Mouse (Mus musculus) MEL (cell line): ENCODE results near the gene Tada2a. TPM values are rescaled to one million over a fixed set of nuclear protein-coding genes. Genes with fewer than 3 reads are reported as not detected.

Source experiments
- DNase-seq: peaks from one replicate; pipeline ENCODE4 v3.0.0; 2011; ENCODE audit warnings: low read depth, low spot score
- H3K27ac ChIP-seq: 2 replicates; pipeline ENCODE4 v1.5.1; 2012; ENCODE audit warnings: low read depth, mild to moderate bottlenecking, control low read depth, low read length, moderate library complexity; ENCODE audit not compliant: control insufficient read depth
- H3K27me3 ChIP-seq, 2 experiments: fragments of 150-350 bp in 1 of 2; sonication (generic) in 1 of 2; 2 replicates each; pipeline ENCODE4 v1.6.1; 2012; ENCODE audit warnings: low read length in 2 of 2, mild to moderate bottlenecking in 2 of 2, improper control_type of control experiment in 1 of 2, moderate library complexity in 1 of 2; ENCODE audit not compliant: insufficient read depth in 2 of 2, control insufficient read depth in 1 of 2
- H3K36me3 ChIP-seq, 2 experiments: 2 replicates each; pipeline ENCODE4 v1.6.1; 2012 to 2014; ENCODE audit warnings: low read length in 2 of 2, improper control_type of control experiment in 1 of 2, inconsistent platforms in 1 of 2, mild to moderate bottlenecking in 1 of 2; ENCODE audit not compliant: insufficient read depth in 2 of 2, control insufficient read depth in 1 of 2
- H3K4me1 ChIP-seq, 2 experiments: fragments of 150-350 bp in 1 of 2; sonication (generic) in 1 of 2; 2 replicates each; pipeline ENCODE4 v1.6.1; 2012; ENCODE audit warnings: low read length in 2 of 2, improper control_type of control experiment in 1 of 2, mild to moderate bottlenecking in 1 of 2; ENCODE audit not compliant: insufficient read depth in 2 of 2, control insufficient read depth in 1 of 2
- H3K4me3 ChIP-seq, 2 experiments: fragments of 150-350 bp in 1 of 2; sonication (generic) in 1 of 2; 2 replicates each; pipeline ENCODE4 v1.5.1; 2012; ENCODE audit warnings: low read depth in 2 of 2, low read length in 2 of 2, mild to moderate bottlenecking in 2 of 2, moderate library complexity in 2 of 2, control low read depth in 1 of 2, improper control_type of control experiment in 1 of 2; ENCODE audit not compliant: control insufficient read depth in 1 of 2, insufficient read depth in 1 of 2
- H3K79me2 ChIP-seq: 2 replicates; pipeline ENCODE4 v1.6.1; 2012; ENCODE audit warnings: mild to moderate bottlenecking, low read length, moderate library complexity; ENCODE audit not compliant: control insufficient read depth, poor library complexity, insufficient read depth
- H3K9ac ChIP-seq: 2 replicates; pipeline ENCODE4 v1.6.1; 2012; ENCODE audit warnings: low read depth, mild to moderate bottlenecking, control low read depth, low read length, moderate library complexity; ENCODE audit not compliant: control insufficient read depth, poor library complexity, severe bottlenecking
- H3K9me3 ChIP-seq: fragments of 150-350 bp; sonication (generic); replicated peaks from 2 replicates; pipeline ENCODE4 v1.6.1; 2012; ENCODE audit warnings: mild to moderate bottlenecking, low read length, improper control_type of control experiment, moderate library complexity; ENCODE audit not compliant: insufficient read depth
- BHLHE40 ChIP-seq: IDR thresholded peaks from 2 replicates; pipeline ENCODE4 v1.6.1; 2012; ENCODE audit warnings: low read depth, mild to moderate bottlenecking, inconsistent platforms, low read length, improper control_type of control experiment, borderline replicate concordance
- CHD1 ChIP-seq: IDR thresholded peaks from 2 replicates; pipeline ENCODE4 v1.6.1; 2012; ENCODE audit warnings: low read depth, mild to moderate bottlenecking, inconsistent platforms, low read length, improper control_type of control experiment
- CHD2 ChIP-seq: IDR thresholded peaks from 2 replicates; pipeline ENCODE4 v1.6.1; 2011; ENCODE audit warnings: low read length, improper control_type of control experiment
- ELF1 ChIP-seq: IDR thresholded peaks from 2 replicates; pipeline ENCODE4 v1.6.1; 2014; ENCODE audit warnings: low read depth, mild to moderate bottlenecking, inconsistent platforms, low read length, improper control_type of control experiment, moderate library complexity
- EP300 ChIP-seq, 2 experiments: IDR thresholded peaks; 2 replicates each; pipeline ENCODE4 v1.6.1; 2011; ENCODE audit warnings: improper control_type of control experiment in 2 of 2, low read length in 2 of 2, low read depth in 1 of 2, mild to moderate bottlenecking in 1 of 2
- HCFC1 ChIP-seq: IDR thresholded peaks from 2 replicates; pipeline ENCODE4 v1.6.1; 2012; ENCODE audit warnings: low read depth, mild to moderate bottlenecking, inconsistent platforms, low read length, improper control_type of control experiment, moderate library complexity
- MAX ChIP-seq: IDR thresholded peaks from 2 replicates; pipeline ENCODE4 v1.6.1; 2011; ENCODE audit warnings: low read length, improper control_type of control experiment
- MAZ ChIP-seq: IDR thresholded peaks from 2 replicates; pipeline ENCODE4 v1.6.1; 2012; ENCODE audit warnings: low read depth, mild to moderate bottlenecking, inconsistent platforms, low read length, improper control_type of control experiment
- MEF2A ChIP-seq: IDR thresholded peaks from 2 replicates; pipeline ENCODE4 v1.6.1; 2014; ENCODE audit warnings: low read depth, mild to moderate bottlenecking, inconsistent platforms, low read length, improper control_type of control experiment; ENCODE audit not compliant: poor library complexity, insufficient replicate concordance, severe bottlenecking; ENCODE audit errors: extremely low read depth
- MYC ChIP-seq: IDR thresholded peaks from 2 replicates; pipeline ENCODE4 v1.6.1; 2011; ENCODE audit warnings: low read depth, mild to moderate bottlenecking, low read length, improper control_type of control experiment, moderate library complexity
- NELFE ChIP-seq: IDR thresholded peaks from 2 replicates; pipeline ENCODE4 v1.6.1; 2011; ENCODE audit warnings: low read depth, low read length, improper control_type of control experiment
- NRF1 ChIP-seq: IDR thresholded peaks from 2 replicates; pipeline ENCODE4 v1.6.1; 2014; ENCODE audit warnings: low read depth, mild to moderate bottlenecking, inconsistent platforms, low read length, improper control_type of control experiment, moderate library complexity; ENCODE audit not compliant: poor library complexity, insufficient read depth, severe bottlenecking
- POLR2AphosphoS2 ChIP-seq: IDR thresholded peaks from 2 replicates; pipeline ENCODE4 v1.6.1; 2011; ENCODE audit warnings: low read length, improper control_type of control experiment
- POLR2AphosphoS5 ChIP-seq: IDR thresholded peaks from 2 replicates; pipeline ENCODE4 v1.6.1; 2012; ENCODE audit warnings: low read depth, borderline replicate concordance, mild to moderate bottlenecking, inconsistent platforms, low read length, moderate library complexity, mixed read lengths
- RAD21 ChIP-seq: IDR thresholded peaks from 2 replicates; pipeline ENCODE4 v1.6.1; 2011; ENCODE audit warnings: mild to moderate bottlenecking, low read depth, low read length, improper control_type of control experiment
- TAL1 ChIP-seq: IDR thresholded peaks from 2 replicates; pipeline ENCODE4 v1.6.1; 2012; ENCODE audit warnings: mild to moderate bottlenecking, inconsistent platforms, low read length, moderate library complexity, mixed read lengths
- UBTF ChIP-seq: IDR thresholded peaks from 2 replicates; pipeline ENCODE4 v1.6.1; 2012; ENCODE audit warnings: low read depth, mild to moderate bottlenecking, inconsistent platforms, low read length, improper control_type of control experiment, moderate library complexity, borderline replicate concordance; ENCODE audit not compliant: insufficient read depth
- USF1 ChIP-seq: IDR thresholded peaks from 2 replicates; pipeline ENCODE4 v1.6.1; 2014; ENCODE audit warnings: low read depth, mild to moderate bottlenecking, inconsistent platforms, low read length, improper control_type of control experiment, moderate library complexity
- ZC3H11A ChIP-seq: IDR thresholded peaks from 2 replicates; pipeline ENCODE4 v1.6.1; 2012; ENCODE audit warnings: low read depth, mild to moderate bottlenecking, inconsistent platforms, low read length, improper control_type of control experiment
- ZNF384 ChIP-seq: IDR thresholded peaks from 2 replicates; pipeline ENCODE4 v1.6.1; 2012; ENCODE audit warnings: low read depth, mild to moderate bottlenecking, inconsistent platforms, low read length, improper control_type of control experiment
- polyA plus RNA-seq, 2 experiments: library from polyadenylated mRNA; stranded (reverse) in 1 of 2; unstranded in 1 of 2; fragments of >175 nt in 1 of 2; fragments of >200 nt in 1 of 2; gene quantifications; 2 replicates each; pipeline versions ENCODE4 v1.2.1 to v1.2.4; 2012; ENCODE audit warnings: low replicate concordance in 2 of 2, low read depth in 1 of 2; ENCODE audit not compliant: insufficient read length in 2 of 2, insufficient read depth in 1 of 2, missing spikeins in 1 of 2
- total RNA-seq: library from RNA; depleted of rRNA; stranded (reverse); fragments of 300-350 nt; gene quantifications from 2 replicates; pipeline ENCODE4 v1.2.3, GENCODE M21; 2012

Tada2a gene
- total and polyA plus RNA-seq, 3 experiments = 35.9 to 37.8 TPM; not detected in 1

GRCm38 (mm10) chr11:84121051-84121956 lies 8.1 kb downstream of the Tada2a start:
- no peak overlapping the region for H3K4me3 ChIP-seq
- no peak overlapping the region for H3K27ac ChIP-seq
- H3K27me3 ChIP-seq = no peaks in the 10 kb centered on the region
- no peaks in the 10 kb centered on the region for H3K9me3 ChIP-seq
- no peaks in the 10 kb centered on the region for H3K79me2 ChIP-seq
- H3K4me1 ChIP-seq = no peaks in the 10 kb centered on the region
- DNase-seq = no peak
- peaks cover 0 to 32% of the 10 kb centered on the region in 2 experiments; a peak in 2 of 4 replicates for H3K36me3 ChIP-seq
- no peak overlapping the region for H3K9ac ChIP-seq
- TF ChIP-seq RAD21 = no peak
- TF ChIP-seq CHD2 = no peak
- TF ChIP-seq MEF2A = no peak
- TF ChIP-seq HCFC1 = no peak
- TF ChIP-seq CHD1 = no peak
- no peak for TF ChIP-seq MYC
- no peak for TF ChIP-seq NELFE
- TF ChIP-seq BHLHE40 = no peak
- TF ChIP-seq UBTF = no peak
- TF ChIP-seq ZC3H11A = no peak
- no peak for TF ChIP-seq EP300 (IDR thresholded peaks at IDR 0.05; ENCODE audit: low read depth in 1 of 2, low read length in 2 of 2)
- TF ChIP-seq MAZ = no peak
- no peak for TF ChIP-seq MAX
- no peak for TF ChIP-seq NRF1
- TF ChIP-seq TAL1 = no peak
- no peak for TF ChIP-seq ZNF384
- no peak for TF ChIP-seq ELF1
- no peak for TF ChIP-seq POLR2AphosphoS2
- no peak for TF ChIP-seq USF1
- TF ChIP-seq POLR2AphosphoS5 = no peak
